Mouse (Mus musculus): ENCODE measurements around the gene Tmcc2. TPM values are rescaled to one million over a fixed set of nuclear protein-coding genes. Genes with fewer than 3 reads are reported as not detected.

Tmcc2 gene
- polyA plus RNA-seq, 1 experiment from 2014 or later: 154 TPM

- no peak overlapping the region for H3K9ac ChIP-seq (replicated peaks)
- WGBS (ENCODE audit: insufficient replicate concordance): 35% methylated on average over 8 of the region's 8 CpGs
- peaks cover 47% of the 10 kb centered on the region for H3K4me1 ChIP-seq (ENCODE audit: insufficient read depth)
- ATAC-seq (no peak), DNase-seq (no peak)
- 0 out of 2 replicates have a peak, but pooled peaks cover 4% of the 10 kb centered on the region for H3K36me3 ChIP-seq (replicated peaks; ENCODE audit: insufficient read depth, low read length)
- peak overlapping the region; percentile 91 for H3K4me2 ChIP-seq (ENCODE audit: low read depth, low read length)
- peak overlapping the region; percentile 63 for H3K4me3 ChIP-seq (ENCODE audit: low read depth, low read length)
- H3K27ac ChIP-seq (ENCODE audit: low read depth): peak overlapping the region; percentile 89
- TF ChIP-seq CTCF (IDR thresholded peaks at IDR 0.05; ENCODE audit: low read depth) (no peak), EP300 (IDR thresholded peaks at IDR 0.05; ENCODE audit: low read depth) (0 out of 2 replicates have a peak, but pooled peaks have one; percentile 1)
- H3K27me3 ChIP-seq (ENCODE audit: insufficient read depth, low read length): 0 out of 2 replicates have a peak, but pooled peaks cover 7% of the 10 kb centered on the region
- no peaks in the 10 kb centered on the region for H3K9me3 ChIP-seq (ENCODE audit: low read length)
Observed at GRCm38 (mm10) chr1:132317894-132318863, 72.9 kb downstream of the Tmcc2 start.

- peak; percentile 32 for ATAC-seq
- Histone ChIP-seq H3K36me3 (replicated peaks; ENCODE audit: insufficient read depth, low read length) (0 out of 2 replicates have a peak, but pooled peaks cover 3% of the 10 kb centered on the region), H3K4me1 (ENCODE audit: insufficient read depth) (peaks cover 42% of the 10 kb centered on the region), H3K27me3 (ENCODE audit: insufficient read depth, low read length) (0 out of 2 replicates have a peak, but pooled peaks cover 7% of the 10 kb centered on the region), H3K9me3 (ENCODE audit: low read length) (no peaks in the 10 kb centered on the region), H3K9ac (replicated peaks) (peak overlapping the region; percentile 13; the same call in 1 of the 2 replicates), H3K27ac (ENCODE audit: low read depth) (peak overlapping the region; percentile 89), H3K4me3 (ENCODE audit: low read depth, low read length) (peak overlapping the region; percentile 63), H3K4me2 (ENCODE audit: low read depth, low read length) (peak overlapping the region; percentile 91)
- DNase-seq: no peak
- TF ChIP-seq CTCF (IDR thresholded peaks at IDR 0.05; ENCODE audit: low read depth): no peak
- TF ChIP-seq EP300 (IDR thresholded peaks at IDR 0.05; ENCODE audit: low read depth): peak; percentile 11; the same call in 1 of the 2 replicates
- WGBS (ENCODE audit: insufficient replicate concordance): 28% methylated on average over 4 of the region's 4 CpGs
Observed at GRCm38 (mm10) chr1:132317413-132317812, 73.7 kb downstream of the Tmcc2 start.

GRCm38 (mm10) chr1:132316625-132316994 is 74.5 kb downstream of the Tmcc2 start:
- Histone ChIP-seq H3K9ac (replicated peaks) (peak overlapping the region; percentile 79), H3K36me3 (replicated peaks; ENCODE audit: insufficient read depth, low read length) (0 out of 2 replicates have a peak, but pooled peaks cover 3% of the 10 kb centered on the region), H3K4me2 (ENCODE audit: low read depth, low read length) (peak overlapping the region; percentile 91), H3K9me3 (ENCODE audit: low read length) (no peaks in the 10 kb centered on the region), H3K27me3 (ENCODE audit: insufficient read depth, low read length) (0 out of 2 replicates have a peak, but pooled peaks cover 7% of the 10 kb centered on the region), H3K27ac (ENCODE audit: low read depth) (peak overlapping the region; percentile 89), H3K4me1 (ENCODE audit: insufficient read depth) (peaks cover 42% of the 10 kb centered on the region), H3K4me3 (ENCODE audit: low read depth, low read length) (peak overlapping the region; percentile 63)
- no peak for ATAC-seq
- 27% methylated on average over 7 of the region's 7 CpGs for WGBS (ENCODE audit: insufficient replicate concordance)
- DNase-seq: no peak
- TF ChIP-seq CTCF (IDR thresholded peaks at IDR 0.05; ENCODE audit: low read depth) (no peak), EP300 (IDR thresholded peaks at IDR 0.05; ENCODE audit: low read depth) (no peak)

- 0 out of 2 replicates have a peak, but pooled peaks cover 7% of the 10 kb centered on the region for H3K27me3 ChIP-seq (ENCODE audit: insufficient read depth, low read length)
Observed at GRCm38 (mm10) chr1:132315889-132316624, 75.0 kb downstream of the Tmcc2 start, which contains the start of gene Nuak2. Nuak2 (plus strand) TSS chr1:132316126.

GRCm38 (mm10) chr1:132312703-132313102 is 78.4 kb downstream of the Tmcc2 start:
- Histone ChIP-seq H3K4me2 (ENCODE audit: low read depth, low read length) (peak overlapping the region; percentile 1; the same call in 1 of the 2 replicates), H3K27me3 (ENCODE audit: insufficient read depth, low read length) (peaks cover 9% of the 10 kb centered on the region; the same call in 1 of the 2 replicates), H3K9me3 (ENCODE audit: low read length) (no peaks in the 10 kb centered on the region), H3K9ac (replicated peaks) (no peak overlapping the region), H3K27ac (ENCODE audit: low read depth) (no peak overlapping the region), H3K36me3 (replicated peaks; ENCODE audit: insufficient read depth, low read length) (no peaks in the 10 kb centered on the region), H3K4me3 (ENCODE audit: low read depth, low read length) (no peak overlapping the region), H3K4me1 (ENCODE audit: insufficient read depth) (peaks cover 26% of the 10 kb centered on the region)
- peak; percentile 28 for ATAC-seq
- DNase-seq: peak; percentile 58
- 53% methylated on average over 3 of the region's 3 CpGs for WGBS (ENCODE audit: insufficient replicate concordance)
- TF ChIP-seq EP300 (IDR thresholded peaks at IDR 0.05; ENCODE audit: low read depth) (0 out of 2 replicates have a peak, but pooled peaks have one; percentile 19), CTCF (IDR thresholded peaks at IDR 0.05; ENCODE audit: low read depth) (peak; percentile 88)

More at GRCm38 (mm10) chr1:132315889-132316624, 75.0 kb downstream of the Tmcc2 start, which contains the start of gene Nuak2:
- WGBS (ENCODE audit: insufficient replicate concordance): under 1% methylated on average over 67 of the region's 67 CpGs
- peak within 1 kb of the TSS; percentile 89 for H3K27ac ChIP-seq (ENCODE audit: low read depth)
- 0 out of 2 replicates have a peak, but pooled peaks cover 3% of the 10 kb centered on the region for H3K36me3 ChIP-seq (replicated peaks; ENCODE audit: insufficient read depth, low read length)
- H3K9me3 ChIP-seq (ENCODE audit: low read length): no peaks in the 10 kb centered on the region
- peak within 1 kb of the TSS; percentile 79 for H3K9ac ChIP-seq (replicated peaks)
- peak within 1 kb of the TSS; percentile 63 for H3K4me3 ChIP-seq (ENCODE audit: low read depth, low read length)
- peak within 1 kb of the TSS; percentile 91 for H3K4me2 ChIP-seq (ENCODE audit: low read depth, low read length)
- TF ChIP-seq EP300 (IDR thresholded peaks at IDR 0.05; ENCODE audit: low read depth) (no peak), CTCF (IDR thresholded peaks at IDR 0.05; ENCODE audit: low read depth) (no peak)
- DNase-seq (peak; percentile 89), ATAC-seq (peak; percentile 80)
- H3K4me1 ChIP-seq (ENCODE audit: insufficient read depth): peaks cover 44% of the 10 kb centered on the region
